Mouse (Mus musculus): ENCODE results near the gene Gga3. TPM values are rescaled to one million over a fixed set of nuclear protein-coding genes. Genes with fewer than 3 reads are reported as not detected.

The Gga3 gene
- polyA plus RNA-seq, 3 experiments from 2014 or later = 24.8 to 36.2 (median 35.0) TPM

GRCm38 (mm10) chr11:115612059-115612409 lies 8.2 kb upstream of the Gga3 start:
- no peak for ATAC-seq

GRCm38 (mm10) chr11:115611173-115611572 lies 7.3 kb upstream of the Gga3 start:
- ATAC-seq = no peak

GRCm38 (mm10) chr11:115609576-115609975 lies 5.7 kb upstream of the Gga3 start:
- ATAC-seq = no peak

- ATAC-seq = no peak
Measured at GRCm38 (mm10) chr11:115608421-115609399, 4.9 kb upstream of the Gga3 start.

GRCm38 (mm10) chr11:115606733-115607132 lies 2.9 kb upstream of the Gga3 start:
- no peak for ATAC-seq

GRCm38 (mm10) chr11:115604304-115604696 lies 449 bp upstream of the Gga3 start:
- ATAC-seq = no peak

GRCm38 (mm10) chr11:115603128-115603475 lies 749 bp downstream of the Gga3 start:
- no peak for ATAC-seq

GRCm38 (mm10) chr11:115601174-115601573 lies 2.7 kb downstream of the Gga3 start:
- no peak for ATAC-seq

GRCm38 (mm10) chr11:115600743-115601142 lies 3.1 kb downstream of the Gga3 start:
- ATAC-seq = no peak

GRCm38 (mm10) chr11:115599722-115600121 lies 4.1 kb downstream of the Gga3 start:
- no peak for ATAC-seq

GRCm38 (mm10) chr11:115598309-115598708 lies 5.5 kb downstream of the Gga3 start:
- ATAC-seq = no peak

- ATAC-seq = no peak
Measured at GRCm38 (mm10) chr11:115595209-115595608, 8.6 kb downstream of the Gga3 start.

- ATAC-seq = no peak
Measured at GRCm38 (mm10) chr11:115590526-115591075, 13.2 kb downstream of the Gga3 start.

- no peak for ATAC-seq
Measured at GRCm38 (mm10) chr11:115587984-115588383, 15.9 kb downstream of the Gga3 start.

- ATAC-seq = no peak
Measured at GRCm38 (mm10) chr11:115586403-115586802, 17.4 kb downstream of the Gga3 start.

GRCm38 (mm10) chr11:115585573-115586100 lies 18.2 kb downstream of the Gga3 start:
- no peak for ATAC-seq

GRCm38 (mm10) chr11:115584376-115585073 lies 19.3 kb downstream of the Gga3 start:
- ATAC-seq = no peak

- ATAC-seq = no peak
Measured at GRCm38 (mm10) chr11:115582913-115583606, 20.8 kb downstream of the Gga3 start.

- ATAC-seq = no peak
Measured at GRCm38 (mm10) chr11:115579080-115579479, 24.8 kb downstream of the Gga3 start.

- ATAC-seq = no peak
Measured at GRCm38 (mm10) chr11:115564961-115565360, 38.9 kb downstream of the Gga3 start.

- ATAC-seq = peak; percentile 88
Measured at GRCm38 (mm10) chr11:115564064-115564809, 39.6 kb downstream of the Gga3 start, which contains the start of gene Nup85. Gene Nup85 (plus strand): TSS chr11:115564434.

GRCm38 (mm10) chr11:115563406-115563805 lies 40.4 kb downstream of the Gga3 start:
- ATAC-seq = no peak

Measured in inflammation-experienced regulatory T-cells, adult 6 months (primary cell).